Mouse (Mus musculus) neural tube, embryonic 14.5 days (tissue): ENCODE results near the gene Aspscr1. TPM values are rescaled to one million over a fixed set of nuclear protein-coding genes. Genes with fewer than 3 reads are reported as not detected.

Experiments used
- ATAC-seq: fragments of 200-750 bp; cut with Nextera tagmentation; 2 replicates; pipeline ENCODE4 v1.8.0; 2017; ENCODE audit warnings: low read depth, mild to moderate bottlenecking, moderate TSS enrichment, moderate library complexity
- H3K27ac ChIP-seq: fragments of 300-500 bp; sonication (generic); 2 replicates; pipeline ENCODE4 v1.5.1; 2014; ENCODE audit warnings: low read depth, mild to moderate bottlenecking, control low read depth, low read length, moderate library complexity, mixed read lengths
- H3K27me3 ChIP-seq: fragments of 300-500 bp; sonication (generic); 2 replicates; pipeline ENCODE4 v1.6.1; 2014; ENCODE audit warnings: low read length; ENCODE audit not compliant: control insufficient read depth, insufficient read depth
- H3K36me3 ChIP-seq: fragments of 300-500 bp; sonication (generic); 2 replicates; pipeline ENCODE4 v1.6.1; 2014; ENCODE audit warnings: low read length, mixed read lengths; ENCODE audit not compliant: control insufficient read depth, insufficient read depth
- H3K4me1 ChIP-seq: fragments of 300-500 bp; sonication (generic); 2 replicates; pipeline ENCODE4 v1.6.1; 2014; ENCODE audit warnings: low read length; ENCODE audit not compliant: control insufficient read depth, insufficient read depth
- H3K4me2 ChIP-seq: fragments of 300-500 bp; sonication (generic); 2 replicates; pipeline ENCODE4 v1.6.1; 2014; ENCODE audit warnings: mild to moderate bottlenecking, low read depth, low read length, control low read depth
- H3K4me3 ChIP-seq: fragments of 300-500 bp; sonication (generic); 2 replicates; pipeline ENCODE4 v1.5.1; 2014; ENCODE audit warnings: low read depth, low read length, control low read depth, mixed read lengths
- H3K9ac ChIP-seq: fragments of 300-500 bp; sonication (generic); replicated peaks from 2 replicates; pipeline ENCODE4 v1.6.1; 2014; ENCODE audit warnings: low read depth, mild to moderate bottlenecking, control low read depth, low read length, mixed read lengths
- H3K9me3 ChIP-seq: fragments of 300-500 bp; sonication (generic); 2 replicates; pipeline ENCODE4 v1.6.1; 2016; ENCODE audit warnings: low read length; ENCODE audit not compliant: control insufficient read depth
- WGBS: fragments of 180-500 bp; shearing (Covaris S2); extraction: QIAGEN DNeasy Blood & Tissue Kit; methylation state at CpG from one replicate; pipeline ENCODE4 v1.1.7; 2014; 5-methylcytosine and 5-hydroxymethylcytosine counted together
- polyA plus RNA-seq: library from polyadenylated mRNA; unstranded; fragments of >200 nt; fragmentation: Nextera tagmentation; extraction: Ambion mirVana; gene quantifications from 2 replicates; pipeline ENCODE4 v1.2.1, GENCODE M21; 2014

The Aspscr1 gene
- polyA plus RNA-seq, 1 experiment from 2014 or later, result 137 TPM

GRCm38 (mm10) chr11:120712771-120713568 is 40.2 kb downstream of the Aspscr1 start:
- 1% methylated on average over 37 of the region's 38 CpGs for WGBS

GRCm38 (mm10) chr11:120713580-120714518 is 41.1 kb downstream of the Aspscr1 start, which contains the start of the genes Cenpx and Lrrc45:
Gene Cenpx (minus strand): TSS chr11:120713738.
Gene Lrrc45 (plus strand): TSS chr11:120713925.
- Histone ChIP-seq H3K9me3 (no peaks in the 10 kb centered on the region), H3K36me3 (peaks cover 18% of the 10 kb centered on the region), H3K4me3 (peak within 1 kb of the TSS; percentile 51), H3K4me1 (peaks cover 18% of the 10 kb centered on the region), H3K27ac (peak within 1 kb of the TSS; percentile 17; the same call in 1 of the 2 replicates), H3K4me2 (peak within 1 kb of the TSS; percentile 96), H3K9ac (peak within 1 kb of the TSS; percentile 59), H3K27me3 (no peaks in the 10 kb centered on the region)
- ATAC-seq, result peak; percentile 97
- WGBS, result 2% methylated on average over 53 of the region's 53 CpGs

More at GRCm38 (mm10) chr11:120712771-120713568, 40.2 kb downstream of the Aspscr1 start:
- Histone ChIP-seq H3K4me2 (peak overlapping the region; percentile 96), H3K4me1 (peaks cover 18% of the 10 kb centered on the region), H3K36me3 (peaks cover 10% of the 10 kb centered on the region), H3K4me3 (peak overlapping the region; percentile 51), H3K9ac (peak overlapping the region; percentile 47), H3K27ac (peak overlapping the region; percentile 17; the same call in 1 of the 2 replicates), H3K9me3 (no peaks in the 10 kb centered on the region), H3K27me3 (no peaks in the 10 kb centered on the region)
- peak; percentile 5 for ATAC-seq

- H3K4me2 ChIP-seq, result peak overlapping the region; percentile 96
- no peaks in the 10 kb centered on the region for H3K9me3 ChIP-seq
- WGBS, result 62% methylated on average over 10 of the region's 10 CpGs
- H3K4me1 ChIP-seq, result peaks cover 18% of the 10 kb centered on the region
- peaks cover 20% of the 10 kb centered on the region for H3K36me3 ChIP-seq
- peak overlapping the region; percentile 51 for H3K4me3 ChIP-seq
- H3K9ac ChIP-seq, result peak overlapping the region; percentile 59
- no peaks in the 10 kb centered on the region for H3K27me3 ChIP-seq
- no peak for ATAC-seq
- no peak overlapping the region for H3K27ac ChIP-seq
Observed at GRCm38 (mm10) chr11:120714546-120714945, 41.8 kb downstream of the Aspscr1 start.

- WGBS, result 94% methylated on average over 9 of the region's 9 CpGs
- no peak for ATAC-seq
- H3K4me1 ChIP-seq, result peaks cover 18% of the 10 kb centered on the region
- H3K36me3 ChIP-seq, result peaks cover 20% of the 10 kb centered on the region
- H3K27ac ChIP-seq, result no peak overlapping the region
- H3K4me2 ChIP-seq, result peak overlapping the region; percentile 96; the same call in 1 of the 2 replicates
- H3K27me3 ChIP-seq, result no peaks in the 10 kb centered on the region
- H3K4me3 ChIP-seq, result no peak overlapping the region
- H3K9ac ChIP-seq, result no peak overlapping the region
- H3K9me3 ChIP-seq, result no peaks in the 10 kb centered on the region
Observed at GRCm38 (mm10) chr11:120715131-120715530, 42.4 kb downstream of the Aspscr1 start.

GRCm38 (mm10) chr11:120719242-120719641 is 46.5 kb downstream of the Aspscr1 start:
- no peak overlapping the region for H3K27ac ChIP-seq
- no peaks in the 10 kb centered on the region for H3K9me3 ChIP-seq
- peaks cover 12% of the 10 kb centered on the region for H3K4me1 ChIP-seq
- H3K27me3 ChIP-seq, result no peaks in the 10 kb centered on the region
- no peak overlapping the region for H3K4me2 ChIP-seq
- H3K36me3 ChIP-seq, result peaks cover 14% of the 10 kb centered on the region; the same call in 1 of the 2 replicates
- ATAC-seq, result no peak
- H3K9ac ChIP-seq, result no peak overlapping the region
- 91% methylated on average over 9 of the region's 9 CpGs for WGBS
- no peak overlapping the region for H3K4me3 ChIP-seq

- WGBS, result 88% methylated on average over 13 of the region's 13 CpGs
- peaks cover 6% of the 10 kb centered on the region for H3K4me1 ChIP-seq
- peaks cover 14% of the 10 kb centered on the region; the same call in 1 of the 2 replicates for H3K36me3 ChIP-seq
- 0 out of 2 replicates have a peak overlapping the region, but pooled peaks have one; percentile 54 for H3K4me2 ChIP-seq
- no peaks in the 10 kb centered on the region for H3K27me3 ChIP-seq
- H3K9ac ChIP-seq, result no peak overlapping the region
- ATAC-seq, result no peak
- H3K4me3 ChIP-seq, result no peak overlapping the region
- no peak overlapping the region for H3K27ac ChIP-seq
- no peaks in the 10 kb centered on the region for H3K9me3 ChIP-seq
Observed at GRCm38 (mm10) chr11:120719841-120720376, 47.1 kb downstream of the Aspscr1 start.

- Histone ChIP-seq H3K4me1 (peaks cover 5% of the 10 kb centered on the region; the same call in 1 of the 2 replicates), H3K9ac (peak overlapping the region; percentile 93), H3K36me3 (peaks cover 14% of the 10 kb centered on the region; the same call in 1 of the 2 replicates), H3K9me3 (no peaks in the 10 kb centered on the region), H3K27me3 (no peaks in the 10 kb centered on the region), H3K4me3 (peak overlapping the region; percentile 70), H3K4me2 (peak overlapping the region; percentile 54), H3K27ac (0 out of 2 replicates have a peak overlapping the region, but pooled peaks have one; percentile 55)
- 12% methylated on average over 17 of the region's 17 CpGs for WGBS
- peak; percentile 22; the same call in 1 of the 2 replicates for ATAC-seq
Observed at GRCm38 (mm10) chr11:120720450-120720849, 47.7 kb downstream of the Aspscr1 start.
